Mouse (Mus musculus) layer of hippocampus, postnatal 14 days (tissue): ENCODE data around the gene Gm29735. TPM values are rescaled to one million over a fixed set of nuclear protein-coding genes. Genes with fewer than 3 reads are reported as not detected.
"Not testable (repeated sequence)": the region's sequence is repeated elsewhere in the genome, so short reads cannot be mapped to it uniquely, and the experiment has no call there.

Experiments
- DNase-seq, 2 experiments: peaks; one replicate each; pipeline ENCODE4 v3.0.0; 2021 to 2022; ENCODE audit warnings: low spot score in 2 of 2, mixed read lengths in 1 of 2
- long read RNA-seq, 2 experiments: library from polyadenylated mRNA; stranded (forward); transcript quantifications; one replicate each; pipeline ENCODE4 v2.0.0; 2021
- total RNA-seq, 2 experiments: library from RNA; stranded (reverse); gene quantifications; 2 replicates each; pipeline ENCODE4 v1.2.3; 2021

Gene Gm29735
- not detected for total RNA-seq
- long read RNA-seq, experiment 1 = 0 reads
- long read RNA-seq, experiment 2 = 0 reads

DNA sequence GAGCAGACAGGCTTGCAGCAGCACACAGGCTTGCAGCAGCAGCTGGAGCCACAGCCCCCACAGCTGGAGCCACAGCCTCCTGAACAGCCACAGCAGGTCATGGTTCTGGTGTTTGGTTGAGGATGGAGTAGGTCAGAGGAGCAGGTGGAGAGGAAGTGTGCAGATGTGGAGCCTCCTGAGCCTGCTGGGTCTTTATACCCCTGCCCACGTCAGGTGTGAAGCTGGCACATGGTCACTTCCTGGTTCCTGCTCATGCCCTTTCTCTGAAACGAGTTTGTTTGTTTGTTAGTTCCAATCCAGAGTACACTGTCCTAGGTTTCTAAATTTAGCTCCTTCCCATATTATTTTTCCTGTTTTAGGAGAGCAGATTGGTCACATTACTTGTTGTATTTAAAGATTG, at the start of gene Gm29735:
Gm29735 (minus strand) TSS at position 101 of the 400 bp plus-strand sequence.
- not testable (repeated sequence) for DNase-seq

DNA sequence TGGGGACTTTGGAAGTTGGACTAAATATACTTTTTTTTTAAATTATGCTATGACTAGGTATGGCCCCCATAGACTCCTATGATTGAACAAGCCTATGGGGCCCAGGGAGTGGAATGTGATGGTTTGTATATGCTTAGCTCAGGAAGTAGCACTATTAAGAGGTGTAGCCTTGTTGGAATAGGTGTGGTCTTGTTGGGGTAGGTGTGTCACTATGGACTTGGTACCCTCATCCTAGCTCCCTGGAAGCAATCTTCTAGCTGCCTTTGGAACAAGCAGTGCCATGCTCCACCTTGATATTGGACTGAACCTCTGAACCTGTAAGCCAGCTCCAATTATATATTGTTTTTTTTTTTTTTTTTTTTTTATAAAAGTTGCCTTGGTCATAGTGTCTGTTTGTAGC, 48.6 kb upstream of the Gm29735 start:
- DNase-seq = no peak

DNA sequence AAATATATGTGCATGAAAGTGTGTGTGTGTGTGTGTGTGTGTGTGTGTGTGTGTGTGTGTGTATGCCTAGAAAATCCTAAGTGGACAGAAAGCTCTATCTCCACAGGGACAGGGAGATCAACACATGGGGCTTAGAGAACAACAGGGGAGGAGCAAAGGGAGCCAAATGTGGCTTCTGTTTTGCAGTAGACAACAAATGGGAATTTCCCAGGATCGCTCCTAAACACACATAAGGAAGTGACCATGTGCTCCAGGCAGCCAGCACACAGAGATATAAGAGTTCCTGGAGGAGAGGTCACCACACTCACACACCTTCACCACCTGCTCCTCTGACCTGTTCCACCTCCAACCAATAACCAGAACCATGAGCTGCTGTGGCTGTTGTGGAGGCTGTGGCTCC, 44.2 kb upstream of the Gm29735 start, which contains the start of gene Krtap5-3:
Krtap5-3 (plus strand) TSS at position 301 of the 400 bp plus-strand sequence.
- no peak for DNase-seq

GRCm38 (mm10) chr7:142198748-142199147, 41.8 kb upstream of the Gm29735 start:
- peak in 1 of 2 experiments; percentile 15 for DNase-seq

GRCm38 (mm10) chr7:142190289-142190688, 33.4 kb upstream of the Gm29735 start, which contains the start of gene Gm10153:
Gm10153 (minus strand) TSS chr7:142190389.
- no peak for DNase-seq

DNA sequence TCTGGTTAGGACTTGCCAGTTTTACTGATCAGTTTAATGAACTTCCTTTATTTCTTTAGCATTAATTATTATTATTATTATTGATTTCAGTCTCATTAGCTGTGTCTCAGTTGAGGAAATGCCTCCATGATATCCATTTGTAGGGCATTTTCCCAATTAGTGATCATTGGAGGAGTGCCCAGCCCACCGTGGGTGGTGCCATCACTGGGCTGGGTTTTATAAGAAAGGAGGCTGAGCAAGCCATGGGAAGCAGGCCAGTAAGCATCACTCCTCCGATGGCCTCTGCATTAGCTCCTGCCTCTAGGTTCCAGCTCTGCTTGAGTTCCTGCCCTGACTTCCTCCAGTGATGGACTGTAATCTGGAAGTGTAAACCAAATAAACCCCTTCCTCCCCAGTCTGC, 31.2 kb upstream of the Gm29735 start:
- DNase-seq = no peak

DNA sequence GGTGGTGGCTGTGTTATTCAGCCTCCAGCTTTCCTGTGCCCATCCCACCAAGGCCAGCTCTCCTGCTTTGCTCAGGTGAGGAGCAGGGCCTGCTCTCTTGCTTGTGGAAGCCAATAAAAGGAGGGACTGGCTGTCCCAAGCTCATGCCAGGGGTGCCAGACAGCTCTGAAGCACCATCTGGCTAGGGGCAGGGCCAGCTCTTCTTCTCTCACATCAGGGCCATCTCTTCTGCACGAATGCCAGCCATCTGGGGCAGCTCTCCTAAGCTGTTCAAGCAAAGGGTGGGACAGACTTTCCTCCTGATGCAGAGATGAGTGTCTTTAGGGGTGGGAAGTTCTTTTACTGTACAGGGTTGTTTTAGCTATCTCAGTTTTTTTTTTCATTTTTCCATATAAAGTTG, 24.1 kb upstream of the Gm29735 start:
- DNase-seq = no peak

DNA sequence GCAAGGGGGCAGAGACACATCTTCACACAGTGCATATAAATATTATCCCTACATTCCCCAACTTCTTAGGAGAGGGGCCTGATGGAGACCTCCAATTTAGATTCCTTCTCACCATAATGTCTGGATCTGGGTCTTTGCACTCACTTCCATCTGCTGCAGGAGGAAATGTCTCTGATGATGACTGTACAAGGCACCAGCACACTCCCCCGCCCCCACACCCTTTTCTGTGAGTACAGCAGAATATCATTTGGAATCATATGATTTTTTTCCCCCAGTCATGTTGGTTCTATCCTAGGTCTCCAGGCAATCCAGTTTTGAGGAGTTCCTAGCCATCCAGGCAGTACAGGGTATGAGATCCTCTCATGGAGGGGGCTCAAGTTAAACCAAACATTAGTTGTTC, 21.8 kb upstream of the Gm29735 start:
- no peak for DNase-seq

- not testable (repeated sequence) for DNase-seq
These were observed 19.0 kb upstream of the Gm29735 start, which contains the start of gene Krtap5-2 for GRCm38 (mm10) chr7:142175905-142176304. Krtap5-2 (minus strand) TSS chr7:142176005.

DNA sequence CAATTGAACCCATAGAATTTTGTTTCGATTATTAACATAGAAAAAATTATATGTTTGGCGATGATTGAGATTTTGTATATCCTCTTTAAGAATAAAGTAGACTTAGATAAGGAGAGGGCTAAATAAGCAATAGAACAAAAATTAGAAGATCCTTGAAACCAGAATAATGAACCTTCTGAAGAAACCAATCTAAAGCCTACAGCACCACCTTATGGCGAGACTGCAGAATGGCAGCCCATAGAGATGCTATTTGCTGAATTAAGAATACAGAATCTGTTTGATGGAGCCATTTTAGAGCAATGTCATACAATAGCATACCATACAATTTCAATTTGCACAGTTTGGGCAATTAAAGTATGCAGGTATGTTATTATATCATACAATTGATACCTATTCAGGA, 12.9 kb upstream of the Gm29735 start:
- DNase-seq = peak in 1 of 2 experiments; percentile 16

- DNase-seq = not testable (repeated sequence)
These were observed 8.7 kb upstream of the Gm29735 start, which contains the start of gene Gm4553 for GRCm38 (mm10) chr7:142165639-142166038. Gm4553 (minus strand) TSS chr7:142165739.

- DNase-seq = no peak
These were observed 2.5 kb upstream of the Gm29735 start for GRCm38 (mm10) chr7:142159366-142159765.

GRCm38 (mm10) chr7:142155308-142155707, 1.6 kb downstream of the Gm29735 start:
- DNase-seq = no peak

- no peak for DNase-seq
These were observed 4.7 kb downstream of the Gm29735 start for GRCm38 (mm10) chr7:142152191-142152590.

GRCm38 (mm10) chr7:142148633-142149032, 8.3 kb downstream of the Gm29735 start:
- DNase-seq = no peak

GRCm38 (mm10) chr7:142146033-142146432, 10.9 kb downstream of the Gm29735 start:
- DNase-seq = peak; percentile 10 to 31

DNA sequence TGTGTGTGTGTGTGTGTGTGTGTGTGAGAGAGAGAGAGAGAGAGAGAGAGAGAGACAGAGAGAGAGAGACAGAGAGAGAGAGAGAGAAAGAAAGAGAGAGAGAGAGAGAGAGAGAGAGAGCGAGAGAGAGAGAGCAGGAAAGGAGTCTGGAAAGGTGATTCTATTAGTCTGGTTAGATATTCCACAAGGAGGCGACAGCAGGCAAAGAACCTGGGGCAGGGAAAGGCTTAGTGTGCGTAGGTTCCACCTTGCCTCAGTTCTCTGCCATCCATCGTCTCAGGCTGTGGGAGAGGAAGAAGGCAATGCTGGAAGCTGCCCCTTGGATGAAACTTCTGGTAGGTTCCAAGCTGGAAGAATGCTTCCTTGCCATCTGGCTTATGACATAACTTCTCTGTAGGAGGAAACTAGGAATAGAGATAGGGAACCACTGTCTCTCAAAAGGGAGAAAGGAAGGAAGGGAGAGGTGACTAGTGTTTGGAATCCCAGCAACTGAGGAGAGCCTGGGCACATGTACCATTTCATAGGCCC, 11.4 kb downstream of the Gm29735 start:
- DNase-seq = no peak

- DNase-seq = no peak
These were observed 12.4 kb downstream of the Gm29735 start, which contains the start of gene Gm45337 for GRCm38 (mm10) chr7:142144507-142144906. Gm45337 (minus strand) TSS chr7:142144607.

GRCm38 (mm10) chr7:142143506-142144010, 13.4 kb downstream of the Gm29735 start:
- DNase-seq = not testable (repeated sequence)

DNA sequence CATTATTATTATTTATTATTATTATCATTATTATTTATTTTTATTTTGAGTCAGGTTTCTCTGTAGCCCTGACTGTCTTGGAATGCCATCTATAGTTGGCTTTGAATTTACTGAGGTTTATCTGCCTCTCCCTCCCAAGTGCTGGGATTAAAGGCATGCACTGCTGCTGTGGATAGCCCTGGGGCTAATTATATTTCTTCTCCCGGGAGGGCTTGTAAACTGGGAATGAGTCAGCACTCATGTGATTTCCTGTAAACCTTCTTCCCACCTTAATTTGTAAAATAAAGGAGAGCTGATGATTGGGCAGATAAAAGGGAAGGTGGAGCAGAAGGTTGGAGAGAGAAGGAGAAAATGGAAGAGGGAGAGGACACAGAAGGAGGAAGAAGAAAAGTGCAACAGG, 16.2 kb downstream of the Gm29735 start:
- no peak for DNase-seq

DNA sequence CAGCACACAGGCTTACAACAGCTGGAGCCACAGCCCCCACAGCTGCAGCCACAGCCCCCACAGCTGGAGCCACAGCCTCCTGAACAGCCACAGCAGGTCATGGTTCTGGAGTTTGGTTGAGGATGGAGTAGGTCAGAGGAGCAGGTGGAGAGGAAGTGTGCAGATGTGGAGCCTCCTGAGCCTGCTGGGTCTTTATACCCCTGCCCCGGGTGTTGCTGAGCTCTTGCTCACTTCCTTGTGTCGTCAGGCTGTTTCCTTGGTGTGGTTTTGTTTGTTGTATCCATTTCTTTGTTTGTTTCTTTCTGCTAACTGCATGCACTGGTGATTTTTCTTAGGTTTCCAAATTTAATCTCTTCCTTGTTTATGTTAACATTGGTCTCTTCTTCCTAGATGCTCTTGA, 21.0 kb downstream of the Gm29735 start, which contains the start of gene Gm39115:
Gm39115 (minus strand) TSS at position 101 of the 400 bp plus-strand sequence.
- not testable (repeated sequence) for DNase-seq

DNA sequence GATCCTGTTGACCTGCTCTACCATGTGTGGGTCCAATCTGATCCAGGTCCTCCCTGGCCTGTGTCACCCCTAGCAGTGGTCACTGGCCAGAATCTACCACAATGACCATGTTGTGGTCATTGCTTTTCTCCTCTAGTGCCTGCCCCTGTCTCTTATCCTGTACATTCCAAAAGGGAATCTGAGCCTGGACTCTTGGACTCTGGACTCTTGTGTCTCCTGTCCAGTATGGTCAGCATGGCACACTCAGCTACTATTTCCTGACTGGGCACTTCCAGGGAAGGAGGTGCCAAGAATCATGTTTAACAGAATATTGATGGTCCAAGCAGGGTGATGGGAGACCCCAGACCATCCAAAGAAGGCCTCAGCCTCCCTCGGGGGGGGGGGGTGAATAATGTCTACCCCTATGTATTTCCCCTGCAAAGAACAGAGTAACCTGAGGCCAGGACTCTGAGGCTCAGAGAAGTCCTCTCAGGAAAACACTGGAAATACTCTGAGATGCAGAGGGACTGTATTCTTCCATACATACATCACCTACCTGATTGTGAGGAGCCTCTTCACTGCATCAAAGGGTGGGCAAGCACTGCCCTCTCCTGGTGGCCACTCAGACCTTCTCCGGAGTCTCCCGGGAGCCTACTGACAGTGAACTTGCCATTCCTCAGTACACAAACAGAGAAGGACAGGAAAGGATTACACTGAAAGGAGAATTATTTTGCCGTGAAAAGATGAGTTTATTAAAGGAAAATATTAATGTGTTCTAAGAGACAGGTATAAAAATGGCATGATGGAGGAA, 22.5 kb downstream of the Gm29735 start:
- peak in 1 of 2 experiments; percentile 5 for DNase-seq
